Mouse (Mus musculus) liver, embryonic 15.5 days (tissue): Measurements from ENCODE around the gene Asb7. TPM values are rescaled to one million over a fixed set of nuclear protein-coding genes. Genes with fewer than 3 reads are reported as not detected.

Source experiments
- ATAC-seq: fragments of 200-750 bp; cut with Nextera tagmentation; 2 replicates; pipeline ENCODE4 v1.8.0; 2017; ENCODE audit warnings: moderate number of reproducible peaks, mild to moderate bottlenecking, moderate library complexity; ENCODE audit not compliant: insufficient read depth
- H3K27ac ChIP-seq: fragments of 300-500 bp; sonication (generic); replicated peaks from 2 replicates; pipeline ENCODE4 v1.5.1; 2015; ENCODE audit warnings: mild to moderate bottlenecking, inconsistent platforms
- H3K27me3 ChIP-seq: fragments of 300-500 bp; sonication (generic); 2 replicates; pipeline ENCODE4 v1.6.1; 2015; ENCODE audit warnings: mild to moderate bottlenecking, inconsistent platforms
- H3K36me3 ChIP-seq: fragments of 300-500 bp; sonication (generic); replicated peaks from 2 replicates; pipeline ENCODE4 v1.6.1; 2015; ENCODE audit warnings: moderate library complexity, mild to moderate bottlenecking, inconsistent platforms
- H3K4me1 ChIP-seq: fragments of 300-500 bp; sonication (generic); replicated peaks from 2 replicates; pipeline ENCODE4 v1.6.1; 2015; ENCODE audit warnings: inconsistent platforms
- H3K4me2 ChIP-seq: fragments of 300-500 bp; sonication (generic); 2 replicates; pipeline ENCODE4 v1.6.1; 2015; ENCODE audit warnings: moderate library complexity, mild to moderate bottlenecking, inconsistent platforms
- H3K4me3 ChIP-seq: fragments of 300-500 bp; sonication (generic); replicated peaks from 2 replicates; pipeline ENCODE4 v1.5.1; 2015; ENCODE audit warnings: mild to moderate bottlenecking, inconsistent platforms
- H3K9ac ChIP-seq: fragments of 300-500 bp; sonication (generic); 2 replicates; pipeline ENCODE4 v1.6.1; 2015; ENCODE audit warnings: moderate library complexity, mild to moderate bottlenecking, inconsistent platforms
- H3K9me3 ChIP-seq: fragments of 300-500 bp; sonication (generic); replicated peaks from 2 replicates; pipeline ENCODE4 v1.6.1; 2016; ENCODE audit warnings: inconsistent platforms
- WGBS: fragments of 180-500 bp; shearing (Covaris S2); methylation state at CpG from one replicate; pipeline ENCODE4 v1.1.7; 2015; ENCODE audit warnings: mixed read lengths; ENCODE audit not compliant: insufficient replicate concordance; 5-methylcytosine and 5-hydroxymethylcytosine counted together
- polyA plus RNA-seq: library from polyadenylated mRNA; unstranded; fragments of >200 nt; fragmentation: Nextera tagmentation; extraction: Ambion mirVana; gene quantifications from 2 replicates; pipeline ENCODE4 v1.2.1, GENCODE M21; 2015

Asb7 gene
- polyA plus RNA-seq, 1 experiment from 2014 or later, result 4.1 TPM

- H3K4me2 ChIP-seq, result no peak overlapping the region
- no peak for ATAC-seq
- no peaks in the 10 kb centered on the region for H3K36me3 ChIP-seq
- H3K27ac ChIP-seq, result no peak overlapping the region
- H3K4me1 ChIP-seq, result no peaks in the 10 kb centered on the region
- H3K9me3 ChIP-seq, result no peaks in the 10 kb centered on the region
- no peak overlapping the region for H3K9ac ChIP-seq
- 58% methylated on average over 12 of the region's 12 CpGs for WGBS
- H3K27me3 ChIP-seq, result no peaks in the 10 kb centered on the region
- no peak overlapping the region for H3K4me3 ChIP-seq
Observed at GRCm38 (mm10) chr7:66600622-66601610, 88.5 kb downstream of the Asb7 start.

GRCm38 (mm10) chr7:66600126-66600525 lies 89.3 kb downstream of the Asb7 start:
- Histone ChIP-seq H3K36me3 (no peaks in the 10 kb centered on the region), H3K27ac (no peak overlapping the region), H3K9ac (no peak overlapping the region), H3K4me2 (no peak overlapping the region), H3K27me3 (no peaks in the 10 kb centered on the region), H3K9me3 (no peaks in the 10 kb centered on the region), H3K4me3 (no peak overlapping the region), H3K4me1 (no peaks in the 10 kb centered on the region)
- ATAC-seq, result no peak
- 55% methylated on average over 3 of the region's 3 CpGs for WGBS

GRCm38 (mm10) chr7:66597900-66598299 lies 91.5 kb downstream of the Asb7 start:
- H3K4me2 ChIP-seq, result no peak overlapping the region
- no peaks in the 10 kb centered on the region for H3K9me3 ChIP-seq
- no peaks in the 10 kb centered on the region for H3K36me3 ChIP-seq
- H3K4me3 ChIP-seq, result no peak overlapping the region
- H3K27me3 ChIP-seq, result no peaks in the 10 kb centered on the region
- no peak for ATAC-seq
- no peaks in the 10 kb centered on the region for H3K4me1 ChIP-seq
- no peak overlapping the region for H3K9ac ChIP-seq
- 73% methylated on average over 3 of the region's 3 CpGs for WGBS
- H3K27ac ChIP-seq, result no peak overlapping the region

Other genes starting within 250 kb of the Asb7 start
- 3.2 and 3.7 TPM in 2 replicates for gene Lins1, start 293 bp upstream of the Asb7 start, polyA plus RNA-seq
- 0.05 and 0.09 TPM in 2 replicates for gene Cers3, start 53.9 kb upstream of the Asb7 start, polyA plus RNA-seq
- gene Adamts17, start 150.1 kb upstream of the Asb7 start, polyA plus RNA-seq, result 0.07 and 0.12 TPM in 2 replicates